Mouse (Mus musculus) layer of hippocampus, adult 11-12 months (tissue): Measurements from ENCODE around the gene Olfr224.
A peak's percentile ranks its signal among the peaks of the same experiment; 100 is the strongest.

Experiments
- DNase-seq: peaks from one replicate; pipeline ENCODE4 v3.0.0; 2022; ENCODE audit warnings: low spot score

Gene Olfr224

DNA sequence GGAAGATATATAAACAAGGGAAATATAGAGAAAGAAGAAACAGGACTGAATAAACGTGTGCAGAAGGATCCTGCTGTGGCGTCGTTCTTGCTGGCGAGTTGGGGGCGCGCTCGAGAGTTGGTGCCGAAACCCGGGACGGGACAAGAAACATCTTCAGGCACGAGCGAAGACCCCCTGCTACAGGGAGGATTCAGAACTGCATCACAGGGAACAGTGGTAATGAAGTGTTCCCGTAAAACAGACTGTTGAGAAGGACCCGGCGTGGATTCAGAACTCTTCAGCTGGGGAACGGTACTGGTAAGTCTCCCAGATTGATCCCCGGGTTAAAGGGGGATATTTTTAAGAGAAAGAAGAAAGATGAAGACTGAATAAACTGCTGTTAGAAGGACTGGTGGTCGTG is 51.4 kb downstream of the Olfr224 start:
- peak; percentile 72 for DNase-seq
